Mouse (Mus musculus): ENCODE data around the gene Zdhhc9.
"Not testable (repeated sequence)": the region's sequence is repeated elsewhere in the genome, so short reads cannot be mapped to it uniquely, and the experiment has no call there.

The Zdhhc9 gene

GRCm38 (mm10) chrX:48208519-48209185, at the start of gene Zdhhc9:
Gene Zdhhc9, minus strand, starts transcription at chrX:48208878.
- H3K27me3 ChIP-seq (ENCODE audit: control insufficient read depth, insufficient read depth, low read length, poor library complexity, severe bottlenecking) = no peaks in the 10 kb centered on the region
- no peaks in the 10 kb centered on the region for H3K36me3 ChIP-seq (ENCODE audit: control insufficient read depth, insufficient read depth, low read length, poor library complexity, severe bottlenecking)
- DNase-seq (ENCODE audit: low read depth, low spot score) = peak; percentile 92

GRCm38 (mm10) chrX:48257011-48257410, 48.3 kb upstream of the Zdhhc9 start:
- no peak for DNase-seq (ENCODE audit: low read depth, low spot score)

GRCm38 (mm10) chrX:48256468-48257007, 47.9 kb upstream of the Zdhhc9 start, which contains the start of gene Utp14a:
Gene Utp14a, plus strand, starts transcription at chrX:48256862.
- 0 out of 2 replicates have a peak, but pooled peaks cover 2% of the 10 kb centered on the region for H3K36me3 ChIP-seq (ENCODE audit: control insufficient read depth, insufficient read depth, low read length, poor library complexity, severe bottlenecking)
- DNase-seq (ENCODE audit: low read depth, low spot score) = peak; percentile 94
- H3K27me3 ChIP-seq (ENCODE audit: control insufficient read depth, insufficient read depth, low read length, poor library complexity, severe bottlenecking) = no peaks in the 10 kb centered on the region

More at GRCm38 (mm10) chrX:48257011-48257410, 48.3 kb upstream of the Zdhhc9 start:
- 0 out of 2 replicates have a peak, but pooled peaks cover 2% of the 10 kb centered on the region for H3K36me3 ChIP-seq (ENCODE audit: control insufficient read depth, insufficient read depth, low read length, poor library complexity, severe bottlenecking)
- no peaks in the 10 kb centered on the region for H3K27me3 ChIP-seq (ENCODE audit: control insufficient read depth, insufficient read depth, low read length, poor library complexity, severe bottlenecking)

GRCm38 (mm10) chrX:48255830-48256428, 47.3 kb upstream of the Zdhhc9 start:
- DNase-seq (ENCODE audit: low read depth, low spot score) = peak; percentile 11
- Histone ChIP-seq H3K27me3 (ENCODE audit: control insufficient read depth, insufficient read depth, low read length, poor library complexity, severe bottlenecking) (no peaks in the 10 kb centered on the region), H3K36me3 (ENCODE audit: control insufficient read depth, insufficient read depth, low read length, poor library complexity, severe bottlenecking) (no peaks in the 10 kb centered on the region)

GRCm38 (mm10) chrX:48234417-48234816, 25.7 kb upstream of the Zdhhc9 start:
- DNase-seq (ENCODE audit: low read depth, low spot score) = peak; percentile 71
- H3K36me3 ChIP-seq (ENCODE audit: control insufficient read depth, insufficient read depth, low read length, poor library complexity, severe bottlenecking) = no peaks in the 10 kb centered on the region

GRCm38 (mm10) chrX:48226225-48226624, 17.5 kb upstream of the Zdhhc9 start:
- Histone ChIP-seq H3K36me3 (ENCODE audit: control insufficient read depth, insufficient read depth, low read length, poor library complexity, severe bottlenecking) (no peaks in the 10 kb centered on the region), H3K27me3 (ENCODE audit: control insufficient read depth, insufficient read depth, low read length, poor library complexity, severe bottlenecking) (no peaks in the 10 kb centered on the region)
- DNase-seq (ENCODE audit: low read depth, low spot score) = no peak

More at GRCm38 (mm10) chrX:48234417-48234816, 25.7 kb upstream of the Zdhhc9 start:
- H3K27me3 ChIP-seq (ENCODE audit: control insufficient read depth, insufficient read depth, low read length, poor library complexity, severe bottlenecking) = no peaks in the 10 kb centered on the region

GRCm38 (mm10) chrX:48222706-48223105, 14.0 kb upstream of the Zdhhc9 start:
- no peaks in the 10 kb centered on the region for H3K36me3 ChIP-seq (ENCODE audit: control insufficient read depth, insufficient read depth, low read length, poor library complexity, severe bottlenecking)
- no peaks in the 10 kb centered on the region for H3K27me3 ChIP-seq (ENCODE audit: control insufficient read depth, insufficient read depth, low read length, poor library complexity, severe bottlenecking)
- DNase-seq (ENCODE audit: low read depth, low spot score) = no peak

GRCm38 (mm10) chrX:48219468-48219867, 10.8 kb upstream of the Zdhhc9 start:
- no peak for DNase-seq (ENCODE audit: low read depth, low spot score)
- Histone ChIP-seq H3K36me3 (ENCODE audit: control insufficient read depth, insufficient read depth, low read length, poor library complexity, severe bottlenecking) (no peaks in the 10 kb centered on the region), H3K27me3 (ENCODE audit: control insufficient read depth, insufficient read depth, low read length, poor library complexity, severe bottlenecking) (no peaks in the 10 kb centered on the region)

- not testable (repeated sequence) for DNase-seq (ENCODE audit: low read depth, low spot score); H3K36me3 ChIP-seq (ENCODE audit: control insufficient read depth, insufficient read depth, low read length, poor library complexity, severe bottlenecking); H3K27me3 ChIP-seq (ENCODE audit: control insufficient read depth, insufficient read depth, low read length, poor library complexity, severe bottlenecking)
Measured at GRCm38 (mm10) chrX:48209746-48210145, 1.1 kb upstream of the Zdhhc9 start.

- Histone ChIP-seq H3K27me3 (ENCODE audit: control insufficient read depth, insufficient read depth, low read length, poor library complexity, severe bottlenecking) (no peaks in the 10 kb centered on the region), H3K36me3 (ENCODE audit: control insufficient read depth, insufficient read depth, low read length, poor library complexity, severe bottlenecking) (no peaks in the 10 kb centered on the region)
- no peak for DNase-seq (ENCODE audit: low read depth, low spot score)
Measured at GRCm38 (mm10) chrX:48207761-48208487, 754 bp downstream of the Zdhhc9 start.

- no peaks in the 10 kb centered on the region for H3K27me3 ChIP-seq (ENCODE audit: control insufficient read depth, insufficient read depth, low read length, poor library complexity, severe bottlenecking)
- peak; percentile 47 for DNase-seq (ENCODE audit: low read depth, low spot score)
- no peaks in the 10 kb centered on the region for H3K36me3 ChIP-seq (ENCODE audit: control insufficient read depth, insufficient read depth, low read length, poor library complexity, severe bottlenecking)
Measured at GRCm38 (mm10) chrX:48204469-48204868, 4.2 kb downstream of the Zdhhc9 start.

- Histone ChIP-seq H3K36me3 (ENCODE audit: control insufficient read depth, insufficient read depth, low read length, poor library complexity, severe bottlenecking) (no peaks in the 10 kb centered on the region), H3K27me3 (ENCODE audit: control insufficient read depth, insufficient read depth, low read length, poor library complexity, severe bottlenecking) (no peaks in the 10 kb centered on the region)
- no peak for DNase-seq (ENCODE audit: low read depth, low spot score)
Measured at GRCm38 (mm10) chrX:48203763-48204162, 4.9 kb downstream of the Zdhhc9 start.

GRCm38 (mm10) chrX:48202995-48203394, 5.7 kb downstream of the Zdhhc9 start:
- H3K36me3 ChIP-seq (ENCODE audit: control insufficient read depth, insufficient read depth, low read length, poor library complexity, severe bottlenecking) = no peaks in the 10 kb centered on the region
- no peaks in the 10 kb centered on the region for H3K27me3 ChIP-seq (ENCODE audit: control insufficient read depth, insufficient read depth, low read length, poor library complexity, severe bottlenecking)
- no peak for DNase-seq (ENCODE audit: low read depth, low spot score)

- Histone ChIP-seq H3K27me3 (ENCODE audit: control insufficient read depth, insufficient read depth, low read length, poor library complexity, severe bottlenecking) (no peaks in the 10 kb centered on the region), H3K36me3 (ENCODE audit: control insufficient read depth, insufficient read depth, low read length, poor library complexity, severe bottlenecking) (no peaks in the 10 kb centered on the region)
- no peak for DNase-seq (ENCODE audit: low read depth, low spot score)
Measured at GRCm38 (mm10) chrX:48202436-48202835, 6.2 kb downstream of the Zdhhc9 start.

GRCm38 (mm10) chrX:48201973-48202372, 6.7 kb downstream of the Zdhhc9 start:
- H3K36me3 ChIP-seq (ENCODE audit: control insufficient read depth, insufficient read depth, low read length, poor library complexity, severe bottlenecking) = no peaks in the 10 kb centered on the region
- no peak for DNase-seq (ENCODE audit: low read depth, low spot score)
- no peaks in the 10 kb centered on the region for H3K27me3 ChIP-seq (ENCODE audit: control insufficient read depth, insufficient read depth, low read length, poor library complexity, severe bottlenecking)
